Mouse (Mus musculus): ENCODE data around the gene Lysmd2.

- TF ChIP-seq CTCF (IDR thresholded peaks at IDR 0.05; ENCODE audit: low read depth, low read length) (no peak), GATA1 (IDR thresholded peaks at IDR 0.05; ENCODE audit: borderline replicate concordance, low read length) (no peak), POLR2AphosphoS5 (IDR thresholded peaks at IDR 0.05; ENCODE audit: insufficient replicate concordance, low read depth, low read length) (no peak)
Observed at GRCm38 (mm10) chr9:75672769-75673168, 47.2 kb downstream of the Lysmd2 start.

Data from G1E (cell line).